Mouse (Mus musculus): ENCODE data around the gene Olfm2.
A peak's percentile ranks its signal among the peaks of the same experiment; 100 is the strongest.

Olfm2 gene

DNA sequence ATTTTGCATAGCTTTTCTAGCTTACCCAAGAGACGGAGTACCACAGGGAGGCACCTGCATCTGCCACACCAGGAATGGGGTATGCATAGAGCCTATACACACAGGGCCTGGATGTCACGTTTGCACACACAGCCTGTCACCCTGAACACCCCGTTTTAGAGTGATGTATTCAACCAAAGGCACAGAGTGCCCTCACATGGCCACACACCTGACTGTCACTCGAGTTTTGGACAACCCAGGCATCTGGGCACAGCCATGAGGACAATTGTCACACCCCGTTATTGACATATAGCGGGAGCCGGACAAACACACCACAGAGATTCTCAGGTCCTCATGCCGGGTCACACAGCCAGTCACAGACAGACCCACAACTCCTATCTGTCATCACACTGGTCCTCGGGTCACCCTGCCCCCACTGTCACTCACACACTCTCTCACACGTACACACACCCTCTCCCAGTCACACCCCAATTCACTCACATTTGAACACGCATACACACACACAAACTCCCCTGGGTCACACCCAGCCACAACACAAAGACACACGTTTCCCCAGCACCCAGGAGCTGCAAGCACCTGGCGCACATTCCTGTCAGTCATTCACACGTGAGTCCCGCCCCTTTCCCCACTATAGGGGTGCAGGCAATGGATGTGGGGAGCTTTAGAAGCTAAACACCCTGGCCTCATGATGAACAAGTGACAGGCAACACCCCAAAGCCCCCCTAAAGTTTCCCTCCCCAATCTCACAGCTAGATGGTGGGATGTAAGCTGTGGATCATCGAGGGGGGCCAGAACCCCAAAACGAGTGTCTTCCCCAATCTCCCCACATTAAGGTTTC, 801 bp downstream of the Olfm2 start:
- no peak for DNase-seq (ENCODE audit: low spot score)

DNA sequence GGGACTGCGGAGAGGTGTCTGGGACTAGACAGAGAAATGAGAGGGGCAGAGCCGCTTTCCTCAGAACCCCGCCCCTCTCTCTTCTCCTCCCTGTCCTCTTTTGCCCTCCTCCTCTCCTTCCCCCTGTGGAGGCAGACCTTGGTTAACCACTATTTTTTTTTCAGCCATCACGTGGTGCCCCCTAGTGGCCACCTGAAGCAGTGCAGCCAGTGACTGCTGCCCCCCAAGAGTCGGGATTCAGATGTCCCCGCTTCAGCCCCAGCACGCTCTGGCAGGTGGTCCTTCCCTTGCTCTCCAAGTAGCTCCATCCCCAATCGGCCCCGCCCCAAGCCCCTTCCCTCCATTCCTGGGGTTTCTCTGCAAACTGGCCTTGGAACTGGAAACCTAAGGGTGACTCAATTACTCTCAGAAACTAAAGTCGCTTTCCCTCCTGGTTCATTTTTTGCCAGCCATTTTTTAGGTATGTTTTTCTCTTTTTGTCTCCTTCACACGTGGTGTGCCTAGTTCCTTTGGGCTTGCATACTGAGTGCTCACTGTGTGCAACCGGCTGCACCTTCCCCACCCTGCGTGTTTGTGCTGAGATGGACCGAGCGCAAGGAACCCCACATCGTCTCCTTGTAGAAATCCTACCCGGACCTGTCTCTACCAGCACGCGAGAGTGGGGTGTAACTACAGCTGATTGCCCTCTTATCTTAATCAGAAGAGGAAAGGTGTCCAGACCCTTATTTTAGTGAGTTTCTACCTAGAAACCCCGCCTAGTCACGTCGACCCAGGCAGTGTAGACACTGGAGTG, 2.0 kb downstream of the Olfm2 start:
- DNase-seq (ENCODE audit: low spot score): peak; percentile 64

DNA sequence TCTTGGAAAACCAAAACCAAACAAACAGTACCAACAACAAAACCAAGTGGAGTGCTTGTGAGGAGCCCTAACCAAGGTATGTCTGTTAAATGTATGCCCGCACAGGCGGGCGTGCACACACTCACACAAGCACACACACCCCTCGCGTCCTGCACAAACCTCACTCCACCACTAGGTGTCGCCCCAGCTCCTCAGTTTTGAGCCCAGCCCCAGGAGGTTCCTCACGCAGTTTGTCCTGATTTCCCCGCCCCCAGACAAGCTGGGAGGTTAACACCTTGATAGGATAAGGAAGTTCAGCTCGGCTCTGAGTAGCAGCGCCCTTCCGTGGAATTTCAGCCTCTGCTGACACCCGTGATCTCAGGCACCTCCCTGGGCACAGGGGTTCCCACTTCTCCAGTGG, 5.7 kb downstream of the Olfm2 start:
- DNase-seq (ENCODE audit: low spot score): peak; percentile 92

DNA sequence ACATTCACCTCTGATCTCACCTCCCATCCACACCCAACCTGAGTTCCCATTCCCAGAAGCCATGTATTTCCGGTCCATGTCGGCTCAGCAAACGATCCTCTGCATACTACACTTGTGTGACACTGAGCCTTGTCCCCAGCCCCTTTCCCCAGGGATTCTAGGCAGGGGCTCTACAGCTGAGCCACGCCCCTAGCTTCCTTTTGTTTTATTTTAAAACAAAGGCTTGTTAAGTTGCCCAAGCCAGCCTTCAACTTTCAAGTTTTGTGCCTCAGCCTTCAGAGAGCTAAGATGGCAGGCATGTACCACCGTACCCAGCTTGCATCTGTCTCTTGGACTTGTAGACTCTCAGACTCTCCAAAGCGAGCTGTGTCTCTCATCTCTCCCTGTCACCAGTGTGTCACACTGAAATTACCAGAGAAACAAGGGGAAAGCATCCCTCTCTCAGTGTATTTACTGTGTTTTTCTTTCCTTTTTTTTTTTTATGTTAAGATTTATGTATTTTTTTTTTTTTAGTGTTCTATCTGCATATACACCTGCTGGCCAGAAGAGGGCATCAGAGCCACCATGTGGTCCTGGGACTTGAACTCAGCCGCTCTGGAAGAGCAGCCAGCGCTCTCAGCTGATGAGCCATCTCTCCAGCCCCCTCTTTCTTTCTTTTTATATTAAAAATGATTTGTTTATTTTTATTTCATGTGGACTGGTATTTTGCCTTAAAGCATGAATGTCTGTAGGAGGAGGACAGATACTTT, 7.7 kb downstream of the Olfm2 start:
- DNase-seq (ENCODE audit: low spot score): no peak

DNA sequence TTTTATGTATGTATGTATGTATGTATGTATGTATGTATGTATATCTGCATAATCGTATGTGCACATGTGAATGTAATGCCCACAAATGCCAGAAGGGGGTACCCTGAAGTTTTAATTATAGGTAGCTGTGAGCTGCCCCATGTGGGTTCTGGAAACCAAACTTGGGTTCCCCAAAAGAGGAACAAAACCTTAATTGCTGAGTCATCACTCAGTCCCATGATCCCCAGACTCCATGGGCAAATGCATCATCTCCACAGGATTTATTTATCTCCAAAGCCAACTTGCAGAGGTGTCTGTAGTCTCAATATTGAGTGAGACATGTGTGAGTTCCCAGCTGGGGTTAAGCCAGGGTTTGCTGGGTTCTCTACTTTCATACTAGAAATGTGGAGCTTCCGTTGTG, 8.9 kb downstream of the Olfm2 start:
- DNase-seq (ENCODE audit: low spot score): no peak

DNA sequence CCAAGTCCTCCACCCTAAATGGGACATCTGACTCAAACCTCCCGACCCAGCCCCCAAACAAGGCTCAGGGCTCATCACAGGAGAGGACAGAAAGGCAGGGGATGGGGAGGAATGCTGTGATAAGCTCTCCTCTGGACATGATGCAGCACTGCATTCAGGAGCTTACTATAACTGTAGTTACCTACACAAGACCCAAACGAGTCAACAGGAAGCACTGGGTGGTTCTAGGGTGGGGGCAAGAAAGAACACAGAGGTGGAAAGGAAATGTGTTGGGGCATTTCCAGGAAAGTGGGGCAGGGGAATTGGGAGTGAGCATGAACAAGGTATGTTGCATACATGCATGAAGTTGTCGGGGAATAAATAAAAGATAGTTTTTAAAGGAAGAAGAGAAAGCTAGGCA, 11.5 kb downstream of the Olfm2 start:
- DNase-seq (ENCODE audit: low spot score): no peak

DNA sequence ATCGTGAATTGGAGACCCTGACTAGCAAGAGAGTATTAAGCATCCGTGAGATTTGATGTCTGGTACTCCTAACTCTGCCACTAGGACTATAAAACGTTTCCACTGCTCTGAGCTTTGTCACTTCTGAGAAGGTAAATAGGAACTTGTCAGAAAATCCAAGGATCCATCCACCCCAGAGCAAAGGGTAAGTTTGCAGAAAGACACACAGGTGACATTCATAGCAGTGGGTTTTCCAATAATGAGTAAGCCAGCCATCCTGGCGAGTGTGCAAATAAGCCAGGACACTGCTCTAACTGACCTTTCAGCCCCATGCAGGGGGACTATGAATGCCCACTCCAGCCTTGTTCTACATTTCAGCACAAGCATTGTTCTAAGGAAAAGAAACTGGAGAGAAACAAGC, 14.4 kb downstream of the Olfm2 start:
- DNase-seq (ENCODE audit: low spot score): no peak

DNA sequence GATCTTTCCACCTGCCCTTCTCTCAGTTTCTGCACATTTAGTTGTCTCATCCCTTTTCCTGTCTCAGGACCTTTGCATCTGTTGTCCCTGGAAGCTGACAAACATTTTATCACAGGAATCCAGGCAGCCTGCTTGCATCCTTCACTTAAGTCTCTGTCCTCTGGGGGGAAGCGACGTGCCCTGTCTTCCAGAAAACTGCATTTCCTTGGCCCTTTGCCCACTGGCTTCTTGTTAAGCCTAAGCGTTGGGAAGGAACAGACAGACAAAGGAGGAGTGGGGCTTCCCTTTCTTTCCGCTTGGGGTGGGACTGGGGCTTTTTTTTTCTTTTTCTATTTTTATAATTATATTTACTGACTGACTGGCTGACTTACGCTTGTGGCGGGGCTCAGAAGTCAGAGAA, 16.7 kb downstream of the Olfm2 start:
- peak; percentile 56 for DNase-seq (ENCODE audit: low spot score)

DNA sequence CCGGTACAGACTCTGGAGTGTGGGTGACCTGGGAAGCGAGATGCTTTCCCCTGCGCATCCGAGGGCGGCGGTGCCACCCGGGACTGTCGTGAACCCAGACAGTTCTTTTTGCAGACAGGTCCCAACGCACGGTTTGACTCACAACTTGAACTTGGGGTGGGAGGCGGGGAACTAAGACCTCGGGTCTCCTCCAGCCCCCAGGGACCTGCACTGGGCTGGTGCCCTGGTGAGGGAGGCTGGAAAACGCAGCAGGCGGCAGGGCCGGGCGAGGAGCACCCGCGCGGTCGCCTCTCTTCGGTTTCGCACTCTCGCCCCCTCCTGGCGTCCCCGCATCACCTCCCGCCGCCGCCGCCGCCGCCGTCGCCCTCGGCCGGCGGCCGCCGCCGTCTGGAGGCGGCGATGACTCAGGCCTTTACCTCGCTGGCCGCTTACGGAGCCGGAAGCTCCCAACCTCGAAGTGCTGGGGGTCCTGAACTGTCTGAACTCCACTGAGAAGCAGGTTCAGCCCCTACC, 18.5 kb downstream of the Olfm2 start:
- DNase-seq (ENCODE audit: low spot score): peak; percentile 75

DNA sequence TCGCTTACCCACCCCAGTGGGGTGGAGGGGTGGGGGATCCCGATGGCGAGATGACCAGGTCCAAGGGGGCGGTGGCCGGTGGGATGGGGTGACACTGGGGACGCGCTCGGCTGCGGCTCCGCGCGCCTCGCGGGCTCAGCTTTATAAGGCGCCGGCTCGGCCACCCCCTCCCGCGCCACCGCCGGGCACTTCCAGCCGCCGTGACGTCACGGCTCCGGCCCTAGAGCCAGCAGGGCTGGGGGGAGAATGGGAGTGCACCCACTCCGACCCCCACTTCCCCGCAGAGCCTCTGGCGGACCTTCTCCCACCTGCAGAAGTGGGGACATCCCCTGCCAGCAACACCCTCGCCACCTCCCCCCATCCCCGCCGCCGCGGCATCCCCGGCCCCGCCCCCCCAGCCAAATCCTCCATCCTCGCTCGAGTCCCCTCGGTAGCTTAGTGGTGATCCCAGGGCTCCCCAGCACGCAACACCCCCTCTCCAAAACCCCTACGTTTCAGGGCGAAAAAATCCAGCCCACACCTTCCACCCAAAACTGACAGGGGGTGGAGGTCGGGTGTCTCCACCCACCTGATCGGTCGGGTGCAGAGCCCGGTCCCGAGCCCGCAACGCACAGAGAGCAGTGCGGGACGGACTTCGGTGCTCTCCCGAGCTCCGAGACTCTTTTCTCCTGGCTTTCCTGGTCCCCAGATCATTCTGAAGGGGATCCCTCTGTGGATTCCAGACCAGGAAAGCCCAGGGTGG, 19.1 kb downstream of the Olfm2 start:
- no peak for DNase-seq (ENCODE audit: low spot score)

DNA sequence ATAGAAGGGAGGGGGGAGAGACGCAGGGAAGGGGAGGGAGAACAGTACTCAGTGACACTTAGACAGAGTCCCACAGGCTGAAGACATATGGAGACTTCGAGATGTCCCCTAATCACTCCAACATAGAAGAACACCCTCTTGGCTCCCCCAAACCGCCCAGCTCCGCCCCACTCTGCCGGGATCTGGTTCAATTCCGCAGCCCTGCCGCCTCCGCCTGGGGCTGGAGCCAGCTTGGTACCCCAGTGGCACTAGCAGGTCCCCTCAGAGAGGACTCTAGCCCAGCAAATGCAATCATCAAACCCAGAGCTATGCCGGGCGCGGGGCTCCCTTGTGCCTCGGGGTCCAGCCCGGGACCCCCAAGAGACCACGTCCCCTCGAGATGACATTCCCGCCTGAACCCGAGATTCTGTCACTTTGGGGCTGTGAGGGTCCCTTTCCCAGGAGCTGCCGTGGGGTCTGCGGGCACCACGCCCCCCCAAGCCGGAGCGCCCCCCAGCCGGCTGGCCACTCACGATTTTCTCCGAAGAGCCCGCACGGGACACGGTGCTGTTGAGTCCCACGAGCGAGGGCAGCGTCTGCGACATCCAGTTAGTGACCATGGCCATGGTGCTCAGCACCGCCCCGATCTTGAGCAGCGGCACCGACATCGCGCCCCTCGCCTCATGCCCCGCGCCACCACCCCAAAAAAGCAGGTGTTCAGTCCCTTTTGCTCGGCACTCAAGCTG, 19.9 kb downstream of the Olfm2 start:
- peak; percentile 45 for DNase-seq (ENCODE audit: low spot score)

DNA sequence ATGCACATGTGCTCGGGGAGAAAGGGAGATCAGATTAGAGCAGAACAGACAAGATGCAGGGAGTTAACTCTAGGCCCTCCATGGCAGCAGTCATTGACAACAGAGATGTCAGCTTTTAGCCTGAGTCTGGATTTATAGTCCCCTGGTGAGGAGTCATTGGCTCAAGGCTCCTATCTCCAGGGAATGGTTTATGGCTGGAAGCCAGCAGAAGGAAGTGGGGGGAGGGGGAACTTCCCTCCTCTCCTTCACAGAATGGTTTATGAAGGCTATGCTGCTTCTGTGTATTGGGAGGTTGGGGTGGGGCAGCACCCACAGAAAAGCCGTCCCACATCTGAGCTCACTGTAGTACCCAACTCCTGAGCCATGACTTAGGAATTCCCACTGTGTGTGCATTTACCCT, 24.6 kb downstream of the Olfm2 start:
- DNase-seq (ENCODE audit: low spot score): no peak

DNA sequence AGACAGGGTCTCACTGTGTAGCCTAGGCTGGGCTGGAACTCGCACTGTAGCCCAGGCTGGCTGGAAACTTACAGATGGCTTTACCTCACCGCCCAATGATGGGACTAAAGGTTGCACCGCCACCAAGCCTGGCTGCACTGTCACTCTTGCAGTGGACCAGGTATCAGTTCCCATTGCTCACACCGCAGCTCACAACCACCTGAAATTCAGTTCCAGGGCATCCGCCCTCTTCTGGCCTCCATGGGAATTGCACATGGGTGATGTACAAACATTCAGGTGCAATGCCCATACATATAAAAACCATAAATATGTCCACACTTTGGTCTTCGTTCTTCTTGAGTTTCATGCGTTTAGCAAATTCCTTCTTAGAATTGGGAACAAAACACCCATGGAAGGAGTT, 30.8 kb downstream of the Olfm2 start:
- DNase-seq (ENCODE audit: low spot score): no peak

DNA sequence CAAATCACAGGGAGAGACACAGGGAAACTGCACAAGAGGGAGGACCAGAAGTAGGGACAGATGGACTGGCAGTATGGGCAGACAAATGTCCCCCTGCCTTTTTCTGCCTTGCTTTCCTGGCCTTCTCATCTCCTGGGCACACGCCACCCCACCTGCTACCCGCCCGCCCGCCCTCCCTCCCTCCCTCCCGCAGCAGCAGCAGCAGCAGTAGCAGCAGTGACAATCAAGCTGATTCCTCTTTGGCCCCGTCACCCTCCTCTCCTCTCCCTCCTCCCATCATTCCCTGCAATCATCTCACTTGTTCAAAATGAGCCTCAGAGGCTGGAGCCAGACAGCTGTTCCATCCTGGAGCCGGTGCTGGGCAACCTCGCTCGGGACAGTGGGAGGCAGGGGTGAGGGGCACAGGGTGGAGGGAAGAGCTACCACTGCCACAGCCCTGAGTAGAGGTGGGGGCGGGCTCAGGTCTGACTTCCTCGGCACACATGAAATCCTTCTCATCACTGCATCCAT, 32.6 kb downstream of the Olfm2 start:
- DNase-seq (ENCODE audit: low spot score): no peak

DNA sequence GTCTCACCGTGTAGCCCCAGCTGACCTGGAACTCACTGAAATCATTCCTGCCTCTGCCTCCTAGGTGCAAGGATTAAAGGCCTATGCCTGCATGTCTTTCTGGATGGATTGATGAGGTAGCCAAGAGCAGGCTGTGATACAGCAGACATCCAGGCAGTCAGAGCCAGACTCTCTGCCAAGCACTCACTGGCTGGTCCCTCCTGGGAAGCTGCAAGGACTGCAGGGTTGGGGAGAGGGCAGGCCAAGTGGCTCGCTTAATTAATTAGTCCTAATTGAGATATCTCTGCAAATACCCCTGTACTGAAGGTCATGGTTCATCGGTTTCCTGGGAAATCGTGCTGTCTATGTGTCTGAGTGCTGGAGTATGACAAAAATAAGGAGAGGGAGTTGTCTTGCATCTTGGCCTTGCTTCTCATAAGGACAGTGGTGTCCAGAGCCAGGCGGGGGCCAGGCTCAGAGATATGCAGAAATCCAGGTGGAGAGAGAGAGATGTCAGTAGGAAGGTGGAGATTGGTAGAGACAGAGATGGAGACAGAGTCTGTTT, 33.1 kb downstream of the Olfm2 start:
- DNase-seq (ENCODE audit: low spot score): no peak

DNA sequence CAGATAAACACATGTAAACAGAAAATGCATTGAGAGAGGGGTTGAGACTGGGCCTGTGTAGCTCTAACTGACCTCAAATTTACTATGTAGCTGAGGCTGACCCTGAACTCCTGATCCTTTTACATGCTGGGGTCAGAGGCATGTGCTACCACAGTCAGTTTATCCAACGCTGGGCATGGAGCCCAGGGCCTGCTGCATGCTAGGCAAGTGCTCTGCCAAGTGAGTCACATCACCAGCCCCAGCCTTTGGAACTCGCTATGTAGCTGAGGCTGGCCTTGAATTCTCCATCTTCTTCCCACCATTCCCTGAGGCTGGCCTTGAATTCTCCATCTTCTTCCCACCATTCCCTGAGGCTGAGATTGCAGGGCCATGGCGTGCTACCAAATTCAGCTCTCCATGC, 35.7 kb downstream of the Olfm2 start:
- no peak for DNase-seq (ENCODE audit: low spot score)

DNA sequence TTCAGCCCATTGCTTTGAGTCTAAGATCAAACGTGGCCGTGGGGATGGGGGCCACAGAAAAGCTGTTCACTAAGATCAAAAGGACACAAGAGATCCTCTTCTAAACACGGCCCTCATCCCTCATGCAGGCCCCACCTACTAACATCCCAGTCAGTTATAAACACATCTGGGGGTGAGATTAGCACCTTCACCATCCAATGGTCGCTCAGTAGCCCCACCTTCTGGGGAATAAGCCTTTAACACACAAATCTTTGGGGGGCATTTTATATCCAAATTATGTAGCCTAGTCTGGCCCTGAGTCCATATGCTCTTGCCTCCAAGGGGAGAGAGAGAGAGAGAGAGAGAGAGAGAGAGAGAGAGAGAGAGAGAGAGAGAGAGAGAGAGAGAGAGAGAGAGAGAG, 40.2 kb downstream of the Olfm2 start:
- DNase-seq (ENCODE audit: low spot score): no peak

DNA sequence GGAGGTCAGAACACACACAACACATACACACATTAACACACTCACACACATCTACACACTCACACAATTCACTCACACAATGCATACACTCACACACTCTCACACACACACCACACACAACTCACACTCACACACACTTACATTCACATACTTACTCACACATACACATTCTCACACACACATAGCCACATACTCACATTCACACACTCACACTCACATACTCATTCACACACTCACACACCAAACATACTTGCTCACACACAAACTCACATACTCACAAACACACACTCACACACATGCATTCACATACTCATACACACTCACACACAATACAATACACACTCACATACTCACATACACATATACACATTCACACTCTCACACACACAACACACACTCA, 40.7 kb downstream of the Olfm2 start:
- DNase-seq (ENCODE audit: low spot score): no peak

DNA sequence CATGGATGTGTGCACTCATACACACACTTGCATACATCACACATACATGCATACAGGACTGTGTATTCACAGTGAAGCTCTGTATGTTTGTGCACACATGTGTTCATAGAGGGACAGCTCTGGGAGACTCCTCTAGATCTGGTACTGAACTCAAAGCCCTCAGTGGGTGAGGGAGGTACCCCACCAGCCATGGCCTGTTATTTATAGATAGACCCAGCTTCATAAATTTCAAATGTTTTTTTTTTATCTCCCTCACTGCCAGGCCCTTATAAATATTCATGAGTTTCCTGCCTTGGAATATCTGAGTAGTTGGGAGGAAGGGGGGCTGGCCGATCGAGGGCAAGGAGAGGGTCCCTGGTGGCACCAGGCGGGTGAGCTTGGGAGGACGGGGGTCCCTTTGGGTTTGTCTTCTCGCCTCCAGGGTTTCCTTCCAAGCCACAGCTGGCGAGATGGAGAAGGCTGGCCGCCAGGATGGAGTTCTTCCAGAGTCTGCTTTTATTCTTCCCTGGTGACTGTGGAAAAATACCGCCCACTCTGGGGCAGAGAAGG, 42.2 kb downstream of the Olfm2 start:
- no peak for DNase-seq (ENCODE audit: low spot score)

DNA sequence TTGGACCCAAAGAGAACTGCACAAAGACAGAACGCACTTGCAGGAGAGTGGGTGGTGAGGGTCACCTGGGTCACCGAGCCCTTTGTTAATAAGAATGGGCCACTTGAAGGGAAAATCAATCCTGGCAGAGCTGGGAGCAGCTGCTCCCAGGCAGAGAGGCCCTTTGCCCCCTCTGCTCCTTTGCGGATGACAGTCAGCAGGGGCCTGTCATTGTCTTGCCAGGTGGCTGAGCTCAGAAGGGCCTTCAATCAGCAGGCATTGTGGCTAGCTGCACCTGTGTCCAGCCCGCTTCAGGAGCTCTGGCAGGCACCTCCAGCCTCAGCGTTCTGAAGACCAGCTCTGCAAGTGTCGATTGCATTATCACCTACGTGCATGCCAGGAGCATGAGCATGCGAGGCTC, 48.7 kb downstream of the Olfm2 start:
- no peak for DNase-seq (ENCODE audit: low spot score)
